Mouse (Mus musculus) lung, postnatal 4 days (tissue): ENCODE measurements at regions not wholly inside any gene's neighbourhood (a gene's known extent, or its start where the extent isn't known, plus 50 kb on each side); places are given as distances from the start of the nearest gene placed in this dataset.

Source experiments
- DNase-seq, 2 experiments: peaks; one replicate each; pipeline ENCODE4 v3.0.0; 2021

DNA sequence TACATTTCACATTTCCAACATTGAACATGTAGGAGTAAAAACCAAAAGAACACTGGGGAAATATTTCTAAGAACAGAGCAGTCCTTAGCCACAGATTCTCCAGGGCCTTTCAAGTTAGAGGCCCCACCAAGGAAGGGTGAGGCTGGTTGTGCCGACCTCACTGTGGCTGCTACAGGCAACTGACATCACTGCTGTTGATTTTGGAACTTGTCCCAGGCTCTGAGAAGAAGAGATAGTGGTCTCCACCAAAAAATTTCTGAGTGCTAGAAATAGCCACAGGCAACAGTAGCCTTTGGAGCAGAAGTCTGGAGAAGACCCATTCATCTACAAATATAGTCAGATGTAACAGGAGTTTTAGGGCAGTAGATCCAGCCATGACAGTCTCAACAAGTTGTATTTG is 959.7 kb upstream of the Lrrc6 start:
- no peak for DNase-seq

DNA sequence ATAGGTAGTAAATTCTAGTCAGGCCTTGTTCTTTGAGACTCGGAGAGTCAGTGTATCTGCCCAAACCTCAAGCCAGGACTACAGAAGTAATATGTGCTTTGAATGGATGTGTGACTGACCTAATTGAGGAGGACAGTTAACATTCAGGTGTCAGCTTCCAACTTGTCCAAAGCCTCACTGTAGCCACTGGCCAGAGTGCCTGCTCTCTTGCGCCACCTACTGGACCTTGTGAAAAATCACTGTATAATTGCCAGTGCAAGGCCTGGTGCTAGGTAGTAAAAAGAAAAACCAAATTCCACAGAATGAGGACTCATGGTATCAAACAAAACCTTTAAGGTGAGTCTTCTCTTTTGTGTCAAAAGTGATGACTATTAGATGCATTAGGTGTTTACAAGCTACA is 933.6 kb upstream of the Lrrc6 start:
- peak; percentile 40 to 68 for DNase-seq

DNA sequence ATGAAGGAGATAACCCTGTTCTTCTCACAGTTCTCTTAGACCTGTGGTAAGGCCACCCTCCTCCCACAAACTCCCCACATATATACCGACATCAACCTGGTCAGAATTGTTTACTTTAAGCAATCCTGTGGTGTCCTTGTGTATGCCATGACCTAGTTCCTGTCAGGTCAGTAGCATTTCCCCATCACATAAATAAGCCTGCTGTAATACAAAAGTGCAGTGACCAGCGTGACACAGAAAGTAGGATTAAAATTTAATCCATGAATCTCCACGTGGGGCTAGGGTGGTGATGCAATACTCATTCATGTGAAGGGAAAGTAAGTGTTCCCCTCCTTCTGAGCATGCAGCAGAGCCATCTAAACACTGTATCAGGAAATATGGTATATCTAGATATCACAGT is 923.2 kb upstream of the Lrrc6 start:
- DNase-seq = no peak

DNA sequence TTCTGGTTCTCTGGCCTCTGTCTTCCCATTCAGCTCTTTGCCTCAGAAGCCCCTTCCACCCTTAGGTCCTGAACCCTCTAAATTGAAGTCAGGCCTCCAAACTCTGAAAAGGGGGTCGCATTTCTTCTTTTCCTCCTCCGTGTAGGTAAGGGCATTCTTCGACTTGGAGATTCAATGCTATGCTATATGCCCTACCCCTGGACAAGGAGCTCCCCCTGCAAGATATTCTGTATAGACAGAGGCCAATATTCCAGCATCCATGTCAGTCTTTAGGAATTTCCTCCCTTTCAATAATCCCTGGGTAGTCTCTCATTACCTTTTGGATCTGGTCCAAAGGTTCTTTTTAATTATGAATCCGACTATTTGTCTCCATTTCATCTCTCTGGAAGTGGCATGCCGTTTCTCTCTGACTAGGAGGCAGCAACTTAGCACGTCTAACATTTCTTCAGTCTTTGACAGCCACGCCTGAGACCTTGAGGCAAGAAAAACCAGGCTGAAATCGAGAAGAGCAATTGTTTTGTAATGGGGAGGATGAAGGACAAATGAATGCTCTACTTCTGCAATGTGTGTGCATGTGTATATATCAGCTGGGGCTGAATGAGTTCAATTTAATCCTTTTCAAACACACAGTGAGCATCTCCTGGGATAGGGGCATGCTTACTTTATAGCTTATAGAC is 921.7 kb upstream of the Lrrc6 start:
- DNase-seq = no peak

DNA sequence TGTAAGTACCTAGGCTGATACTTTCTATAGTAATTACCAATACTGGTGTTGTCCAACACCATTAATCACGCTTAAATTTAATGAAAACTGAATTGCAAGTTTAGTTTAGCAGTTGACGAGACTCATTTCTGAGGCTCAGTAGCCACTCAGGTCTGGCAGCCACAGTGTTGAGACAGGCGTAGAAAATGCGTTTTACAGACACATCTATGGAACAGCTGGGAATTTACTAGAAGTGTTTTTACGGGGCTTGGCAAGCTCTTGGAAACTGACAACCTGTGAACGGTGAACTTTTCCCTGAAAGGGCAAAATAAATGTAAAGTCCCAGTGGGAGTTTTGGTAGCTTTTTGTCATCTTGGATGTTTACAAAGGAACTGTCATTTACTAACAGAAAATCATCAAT is 920.1 kb upstream of the Lrrc6 start:
- no peak for DNase-seq

DNA sequence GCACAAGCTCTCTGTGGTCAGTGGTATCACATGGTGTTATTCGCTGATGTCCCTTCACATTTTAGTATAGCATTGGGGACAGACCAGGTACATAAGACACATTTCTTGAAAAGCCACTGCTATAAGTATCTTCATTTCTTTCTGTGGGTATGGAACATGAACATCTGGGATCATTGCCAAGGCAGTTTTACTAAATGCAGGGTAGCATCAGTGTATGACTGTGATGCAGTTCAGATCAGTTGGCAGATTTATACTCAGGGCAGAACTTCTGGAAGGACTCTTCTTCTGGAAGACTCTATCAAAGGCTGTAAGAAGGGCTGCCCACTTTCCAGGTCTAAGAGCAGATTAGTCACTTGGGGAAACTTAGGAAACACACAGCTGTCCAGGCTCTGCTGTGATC is 919.0 kb upstream of the Lrrc6 start:
- no peak for DNase-seq

DNA sequence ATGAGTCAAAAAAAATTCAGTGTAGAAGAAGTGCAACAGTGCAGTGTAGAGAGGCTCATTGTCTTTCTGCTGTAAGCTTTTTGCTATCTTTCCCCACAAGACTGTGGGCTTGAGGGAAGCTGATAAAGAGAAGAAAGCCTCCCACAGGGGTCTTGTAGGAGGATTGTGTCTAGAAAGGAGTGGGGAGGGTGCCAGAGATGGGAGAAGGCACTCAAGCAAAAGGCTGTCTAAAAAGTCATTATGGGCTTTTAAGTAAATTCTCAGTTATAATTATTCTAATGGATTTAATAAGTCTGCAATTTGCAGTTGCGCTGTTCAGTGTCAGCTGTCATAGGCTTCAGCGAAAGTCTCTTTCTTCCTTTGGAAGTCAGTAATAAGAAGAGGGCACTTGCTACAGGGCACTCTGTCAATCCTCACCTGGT is 917.0 kb upstream of the Lrrc6 start:
- no peak for DNase-seq

DNA sequence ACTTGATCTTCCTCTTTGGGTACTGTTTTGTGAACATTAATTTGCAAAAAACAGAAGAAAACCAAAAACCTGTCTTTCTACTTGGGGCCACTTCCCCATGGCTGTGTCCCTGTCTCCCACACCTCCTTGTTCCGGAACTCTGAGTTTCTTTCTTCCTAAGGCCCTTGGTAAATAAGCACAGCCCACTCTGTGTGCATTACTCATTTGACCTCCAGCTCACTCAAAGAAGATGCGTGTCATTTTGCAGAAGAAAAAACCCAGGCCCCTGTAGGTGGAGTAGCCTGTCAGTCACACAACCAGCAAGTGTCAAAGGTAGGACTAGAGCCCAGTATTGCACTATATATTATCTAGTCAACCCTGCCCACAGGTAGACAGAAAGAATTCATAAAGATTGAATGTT is 915.1 kb upstream of the Lrrc6 start:
- DNase-seq = no peak

DNA sequence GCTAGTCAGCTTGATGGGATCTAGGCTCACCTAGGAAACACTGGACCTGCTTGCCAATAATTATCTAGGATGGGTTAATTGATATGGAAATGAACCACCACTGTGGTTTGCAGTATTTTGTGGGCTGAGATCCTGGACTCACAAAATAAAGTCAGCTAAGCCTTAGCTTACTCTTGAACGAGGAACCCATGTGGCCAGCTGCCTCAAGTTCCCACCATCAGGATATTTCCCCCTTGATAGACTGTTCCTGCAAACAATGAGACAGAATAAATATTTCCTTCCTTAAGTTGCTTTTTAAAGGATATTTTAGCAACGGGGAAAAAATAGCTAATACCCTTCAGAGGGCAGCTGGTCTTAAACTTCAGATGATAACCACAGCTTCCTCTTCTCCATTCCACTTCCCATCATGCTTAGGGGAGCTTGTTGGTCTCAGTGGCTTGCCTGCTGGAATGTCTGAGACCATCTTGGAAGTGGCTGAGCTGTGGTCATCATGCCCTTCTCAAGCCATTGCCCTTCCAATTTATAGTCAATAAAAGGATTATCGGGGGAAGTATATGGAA is 913.7 kb upstream of the Lrrc6 start:
- no peak for DNase-seq

DNA sequence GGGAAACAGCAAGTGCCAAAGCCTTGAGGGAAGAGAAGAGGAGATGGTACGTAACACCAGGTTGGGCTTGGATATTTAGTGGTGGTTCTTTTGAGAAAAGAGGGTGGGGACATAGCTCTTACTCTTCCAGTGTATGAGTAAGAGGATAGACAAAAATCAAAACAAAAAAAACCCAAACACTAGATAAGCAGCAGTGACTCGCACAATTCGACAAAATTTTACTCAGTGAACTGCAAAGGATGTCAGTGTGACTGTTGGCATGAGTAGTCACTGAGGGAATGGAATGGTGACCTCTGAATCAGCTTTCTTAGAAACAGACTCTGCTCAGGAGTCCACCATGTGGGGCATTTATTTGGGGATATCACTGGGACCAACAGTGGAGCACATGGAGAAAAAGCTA is 912.9 kb upstream of the Lrrc6 start:
- DNase-seq = no peak

DNA sequence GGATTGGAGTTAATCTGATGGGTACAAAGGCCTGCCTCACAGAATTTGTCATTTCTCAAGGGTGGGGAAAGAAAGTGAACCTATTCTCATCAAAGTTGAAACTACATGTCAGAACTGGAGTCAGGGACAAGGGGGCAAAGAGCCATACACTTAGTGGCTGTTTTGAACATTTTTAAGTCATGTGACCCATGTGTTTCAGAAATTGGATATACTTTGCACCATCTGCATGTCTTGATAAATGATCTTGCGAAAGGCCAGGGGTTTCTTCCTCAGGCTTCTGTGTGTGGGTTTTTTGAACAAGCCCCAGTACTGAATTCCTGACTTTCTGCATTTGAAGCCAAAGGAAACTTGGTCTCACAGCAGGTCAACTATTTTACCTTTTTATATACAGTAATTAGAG is 911.7 kb upstream of the Lrrc6 start:
- no peak for DNase-seq

DNA sequence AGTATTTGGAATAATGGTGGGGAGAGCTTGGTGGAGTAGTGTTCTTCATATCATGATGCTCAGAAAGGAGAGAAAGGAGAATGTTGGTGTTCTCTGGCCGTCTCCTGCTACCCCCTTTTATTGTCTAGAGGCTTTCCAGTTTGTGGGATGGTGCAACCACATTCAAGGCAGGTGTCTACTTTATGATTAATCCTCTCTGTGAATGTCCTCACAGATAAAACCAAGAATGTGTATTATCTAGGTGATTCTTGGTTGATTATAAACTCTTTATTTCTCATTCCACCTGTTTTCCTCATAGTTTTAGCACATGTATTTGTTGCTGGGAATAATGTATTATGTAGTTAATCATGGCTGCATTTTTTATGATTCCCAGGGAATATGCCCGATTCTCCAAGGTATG is 910.9 kb upstream of the Lrrc6 start:
- no peak for DNase-seq

DNA sequence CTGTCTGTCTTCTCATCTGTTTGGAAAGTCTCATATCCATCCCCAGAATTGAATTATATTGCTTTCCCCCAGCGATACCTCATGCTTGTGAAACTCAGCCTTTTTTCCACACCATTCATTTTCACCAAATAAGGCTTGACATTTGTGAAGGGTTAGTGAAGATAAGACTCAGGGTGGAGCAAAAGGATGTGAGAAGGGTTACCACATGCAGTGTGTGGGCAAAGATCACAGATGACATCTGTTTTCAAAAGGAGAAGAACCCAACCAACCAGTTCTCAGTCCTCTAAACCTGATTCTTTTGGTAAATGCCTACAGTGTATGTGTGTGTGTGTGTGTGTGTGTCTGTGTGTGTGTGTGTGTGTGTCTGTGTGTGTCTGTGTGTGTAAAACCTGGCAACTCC is 909.3 kb upstream of the Lrrc6 start:
- DNase-seq = no peak

DNA sequence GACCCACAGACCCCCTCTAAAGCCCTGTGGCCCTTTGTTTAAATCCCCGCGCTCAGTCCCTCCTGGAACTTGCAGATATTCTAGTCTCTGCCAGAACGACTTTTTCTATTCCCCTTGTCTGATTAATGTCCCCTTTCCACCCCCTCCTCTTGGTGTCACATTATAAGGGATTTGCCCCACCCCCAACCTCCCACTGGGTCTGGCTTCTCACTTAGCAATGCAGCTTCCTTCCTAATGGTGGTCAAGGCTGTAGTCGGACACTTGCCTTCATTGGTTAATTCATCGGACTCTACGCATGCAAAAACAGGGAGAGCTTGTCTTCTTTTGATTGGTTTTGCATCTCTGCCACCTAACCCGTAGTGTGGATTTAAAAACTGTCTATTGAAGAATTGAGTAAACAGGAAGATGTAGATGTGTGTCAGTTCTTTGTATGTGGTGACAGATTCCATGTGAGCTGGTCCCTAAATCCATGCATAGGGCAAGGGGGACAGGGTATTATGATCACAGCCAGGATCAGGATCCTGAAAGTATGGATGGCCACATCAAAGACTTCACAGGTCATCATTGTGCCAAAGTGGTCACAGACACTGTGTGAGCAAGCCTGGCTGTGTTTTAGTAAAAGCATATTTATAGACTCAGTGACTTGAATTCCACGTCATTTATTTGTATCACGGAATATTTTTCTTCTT is 908.3 kb upstream of the Lrrc6 start:
- DNase-seq = no peak

DNA sequence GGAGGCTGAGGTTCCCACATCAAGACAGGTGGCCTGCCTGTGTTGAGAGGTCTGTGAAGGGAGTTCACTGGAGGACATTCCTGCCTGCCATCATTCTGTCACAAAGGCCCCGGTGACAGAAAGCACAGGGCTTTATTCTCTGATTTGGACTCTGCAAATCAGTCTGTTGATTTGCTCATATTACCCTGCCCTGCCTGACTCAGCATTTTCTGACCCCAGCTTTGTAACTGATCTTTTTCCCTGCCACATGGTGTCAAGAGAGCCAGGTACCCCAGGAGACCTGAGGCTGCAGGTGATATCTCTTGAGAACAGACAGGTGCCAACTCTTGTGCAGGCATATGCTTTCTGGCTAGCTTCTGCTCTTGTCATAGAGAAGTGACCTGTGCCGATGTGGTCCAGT is 906.5 kb upstream of the Lrrc6 start:
- no peak for DNase-seq

DNA sequence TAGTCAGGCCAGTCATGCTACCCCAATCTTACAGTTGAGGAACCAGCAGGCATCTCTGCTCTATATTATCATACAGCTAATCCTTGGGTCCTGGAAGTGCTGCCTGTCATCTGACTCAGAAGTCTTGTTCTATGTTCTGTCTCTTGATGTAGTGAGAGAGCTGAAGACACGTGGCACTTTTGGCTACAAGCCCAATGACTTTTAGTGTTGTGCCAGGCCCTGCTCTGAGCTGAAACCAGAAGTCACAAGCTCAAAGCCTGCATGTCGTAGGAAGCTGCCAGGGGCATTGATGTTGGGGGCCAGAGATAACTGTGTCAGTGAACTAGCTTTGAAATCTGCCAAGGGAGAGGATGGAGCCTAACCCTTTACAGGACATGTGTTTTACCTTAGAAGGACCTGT is 904.8 kb upstream of the Lrrc6 start:
- no peak for DNase-seq

DNA sequence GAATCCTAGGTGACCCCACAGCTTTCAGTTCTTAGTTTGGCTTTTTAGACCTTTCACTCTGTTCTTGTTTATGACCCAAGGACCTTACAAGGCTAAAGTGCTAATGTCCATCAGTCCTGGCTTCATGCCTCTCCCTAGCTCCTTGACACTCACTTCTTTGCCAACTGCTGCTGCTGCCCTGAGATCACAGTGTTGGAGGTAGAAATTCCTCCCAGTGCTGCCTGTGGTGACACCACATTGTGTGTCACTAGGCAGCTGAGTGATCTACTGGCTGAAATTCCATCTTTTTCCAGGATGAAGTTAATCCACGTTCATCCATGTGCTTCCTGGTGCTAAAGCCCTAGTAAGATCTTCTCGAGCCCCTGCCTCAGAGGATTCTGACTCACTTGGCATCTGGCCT is 904.3 kb upstream of the Lrrc6 start:
- DNase-seq = no peak

DNA sequence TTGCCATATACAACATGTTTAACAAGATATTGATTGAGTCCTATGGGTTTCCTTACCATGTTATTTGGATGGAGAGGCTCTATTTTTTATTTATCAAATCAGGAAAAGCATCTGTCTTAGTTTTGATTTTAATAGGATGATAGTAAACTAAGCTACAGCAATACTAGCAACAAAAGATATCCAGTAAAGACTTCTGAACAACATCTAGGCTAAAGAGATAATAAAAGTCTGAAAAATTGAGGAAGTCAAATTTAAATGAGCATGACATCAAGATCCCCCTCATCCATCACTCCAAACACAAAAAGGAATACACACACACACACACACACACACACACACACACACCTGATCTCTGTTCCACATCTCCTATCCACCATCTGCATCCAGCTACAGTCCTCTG is 901.6 kb upstream of the Lrrc6 start:
- no peak for DNase-seq

DNA sequence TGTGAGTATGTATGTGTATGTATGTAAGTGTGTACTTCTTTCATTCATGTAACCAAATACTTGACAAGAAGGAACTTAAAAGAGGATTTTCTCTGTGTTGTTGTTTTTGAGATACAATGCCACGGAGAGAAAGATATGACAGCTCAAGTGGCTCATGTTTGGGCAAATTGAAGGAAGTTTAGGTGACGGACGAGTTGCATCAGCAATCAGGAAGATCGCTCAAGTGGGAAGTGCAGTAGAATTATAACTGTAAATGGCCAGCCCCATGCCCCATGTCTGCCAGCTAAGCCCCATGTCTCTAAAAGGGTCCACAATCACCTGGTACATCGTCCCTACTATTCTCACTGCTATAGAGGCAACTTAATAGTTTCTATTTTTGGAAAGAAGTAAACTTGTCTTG is 896.6 kb upstream of the Lrrc6 start:
- no peak for DNase-seq

DNA sequence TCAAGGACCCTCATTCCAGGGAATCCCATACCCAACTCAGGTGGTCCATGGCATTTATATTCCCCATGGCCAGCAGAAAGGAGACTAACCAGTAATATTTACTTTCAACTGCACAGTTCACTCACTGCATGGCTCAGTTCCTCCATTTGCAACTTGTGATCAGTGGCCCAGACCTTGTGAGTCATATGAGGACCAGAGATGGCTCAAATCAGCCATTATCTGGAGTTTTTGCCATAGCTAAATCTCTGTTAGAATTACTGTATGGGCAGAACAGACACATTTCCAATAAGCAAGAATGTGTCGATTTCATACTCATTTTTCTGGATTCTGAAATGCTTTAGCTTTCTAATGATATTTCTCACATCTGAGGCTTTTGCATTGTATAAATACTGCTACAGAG is 894.4 kb upstream of the Lrrc6 start:
- no peak for DNase-seq

DNA sequence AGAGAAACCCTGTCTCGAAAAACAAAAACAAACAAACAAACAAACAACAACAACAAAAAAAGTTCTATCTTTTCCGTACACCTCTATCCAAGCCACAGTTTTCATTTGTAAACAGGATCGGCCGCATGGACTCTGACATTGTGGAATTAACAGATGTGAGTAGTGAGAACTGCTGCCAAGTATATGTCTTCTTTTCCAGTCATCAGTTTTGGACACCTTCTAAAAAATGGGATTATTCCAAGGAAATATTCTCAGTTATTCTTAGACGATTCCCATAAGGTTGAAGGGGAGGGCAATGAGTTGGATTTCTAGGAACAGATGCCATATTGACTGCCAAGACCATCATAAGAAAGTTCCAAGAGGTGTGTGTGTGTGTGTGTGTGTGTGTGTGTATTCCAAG is 891.2 kb upstream of the Lrrc6 start:
- DNase-seq = no peak

DNA sequence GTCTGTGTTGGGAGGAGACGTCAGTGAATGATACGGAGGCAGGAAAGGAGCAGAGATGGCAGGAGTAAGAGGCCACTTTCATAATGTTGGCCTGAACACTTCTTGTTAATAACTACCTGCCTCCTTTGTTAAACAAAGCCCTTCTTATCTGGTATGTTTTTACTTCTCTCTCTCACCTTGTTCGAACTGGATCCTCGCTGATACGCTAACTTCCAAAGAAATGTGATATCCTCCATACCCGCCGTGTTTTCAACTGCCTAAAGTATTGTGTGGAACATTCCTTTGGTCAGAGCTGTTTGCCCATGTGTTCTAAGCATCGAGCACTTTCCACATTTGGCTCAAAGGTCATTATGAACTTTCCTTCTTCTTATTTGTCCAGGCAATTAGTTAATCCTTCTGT is 887.8 kb upstream of the Lrrc6 start:
- DNase-seq = no peak

DNA sequence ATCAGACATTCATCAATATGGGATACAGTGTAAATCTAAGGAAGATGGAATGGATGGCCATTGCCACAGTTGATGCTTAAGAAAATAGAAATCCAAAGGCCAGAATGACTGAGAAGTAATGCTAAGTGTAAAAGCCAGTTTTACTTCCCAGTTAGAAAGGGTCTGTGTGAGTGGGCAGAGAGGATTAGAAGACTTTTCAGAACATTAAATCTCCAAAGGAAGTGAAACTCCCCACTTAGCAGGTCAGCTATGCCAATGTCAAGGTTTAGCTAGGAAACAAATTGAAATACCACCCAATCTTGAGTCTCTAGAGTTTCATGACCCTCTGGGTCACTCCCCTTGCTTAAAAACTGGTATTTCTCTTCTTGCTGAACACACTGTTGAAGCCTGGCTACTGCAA is 886.2 kb upstream of the Lrrc6 start:
- DNase-seq = no peak

DNA sequence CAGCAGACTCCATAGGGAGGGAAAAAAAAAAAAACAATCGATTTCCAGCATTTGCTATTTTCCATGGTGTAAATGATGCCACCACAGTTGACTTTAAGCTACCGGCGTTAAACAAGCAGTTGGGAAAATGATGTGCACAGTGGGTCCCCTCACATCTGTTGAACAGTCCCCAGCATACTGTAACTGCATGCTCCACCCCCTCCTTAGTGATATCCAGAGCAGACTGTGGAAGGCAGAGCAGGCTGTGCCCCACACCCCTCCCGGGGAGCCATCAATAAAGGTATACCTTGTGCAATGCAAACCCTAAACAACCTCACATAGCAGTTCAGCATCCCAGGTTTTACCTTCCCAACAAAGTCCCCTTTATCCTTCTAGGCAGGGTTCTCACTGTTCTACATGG is 872.9 kb upstream of the Lrrc6 start:
- DNase-seq = no peak

DNA sequence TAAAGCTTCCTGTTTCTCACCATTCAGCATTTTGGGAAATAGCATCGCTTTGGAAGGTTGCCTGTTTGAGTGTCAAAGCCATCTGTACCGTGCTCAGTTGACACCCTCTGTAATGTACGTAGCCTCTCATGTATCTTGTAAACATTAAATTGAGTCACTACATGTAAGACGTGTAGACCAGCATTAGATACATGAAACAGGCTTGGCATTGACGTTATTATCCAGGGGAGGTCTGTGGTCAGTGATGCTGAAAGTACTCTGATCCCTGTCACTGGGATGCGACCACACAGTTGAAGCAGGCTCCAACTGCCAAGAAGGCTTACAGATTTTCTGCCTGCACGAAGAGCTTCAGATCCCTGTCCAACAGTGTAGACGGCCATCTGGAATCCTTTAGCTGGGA is 872.3 kb upstream of the Lrrc6 start:
- peak; percentile 9 to 34 for DNase-seq
